Mouse (Mus musculus): ENCODE data around the gene Fgf6.

- TF ChIP-seq CTCF (IDR thresholded peaks at IDR 0.05; ENCODE audit: low read depth) = no peak
- TF ChIP-seq EP300 (IDR thresholded peaks at IDR 0.05; ENCODE audit: low read depth) = no peak
These were observed 3.3 kb upstream of the Fgf6 start for GRCm38 (mm10) chr6:127011947-127012535.

Data from liver, embryonic 14.5 days (tissue).